Mouse (Mus musculus) skeletal muscle tissue, adult 2 months (tissue): ENCODE data around the gene Ppm1j.
"Not testable (repeated sequence)": the region's sequence is repeated elsewhere in the genome, so short reads cannot be mapped to it uniquely, and the experiment has no call there.

ENCODE experiments used
- DNase-seq: peaks from one replicate; pipeline ENCODE4 v3.0.0-alpha.2; 2012; ENCODE audit warnings: low read depth, low spot score

Gene Ppm1j

GRCm38 (mm10) chr3:104813227-104813626 lies 32.4 kb downstream of the Ppm1j start:
- not testable (repeated sequence) for DNase-seq

GRCm38 (mm10) chr3:104814746-104815145 lies 33.9 kb downstream of the Ppm1j start:
- no peak for DNase-seq

GRCm38 (mm10) chr3:104815346-104815745 lies 34.5 kb downstream of the Ppm1j start:
- no peak for DNase-seq

- DNase-seq, result no peak
These were observed 35.3 kb downstream of the Ppm1j start for GRCm38 (mm10) chr3:104816130-104816529.

GRCm38 (mm10) chr3:104817481-104817990 lies 36.7 kb downstream of the Ppm1j start:
- no peak for DNase-seq

GRCm38 (mm10) chr3:104817991-104818748 lies 37.3 kb downstream of the Ppm1j start, which contains the start of gene Mov10:
Gene Mov10 (minus strand): TSS chr3:104818563.
- DNase-seq, result peak; percentile 33

GRCm38 (mm10) chr3:104818749-104819134 lies 37.9 kb downstream of the Ppm1j start:
- DNase-seq, result no peak

- no peak for DNase-seq
These were observed 39.6 kb downstream of the Ppm1j start for GRCm38 (mm10) chr3:104820426-104820825.

- no peak for DNase-seq
These were observed 41.6 kb downstream of the Ppm1j start for GRCm38 (mm10) chr3:104822413-104822812.
